ENCODE assay signal across 8 mouse cellular contexts in genomic region chr8:120513638-120514461, GRCm38 (mm10).
DNase-seq lines count a peak whose midpoint lies in the region; ATAC-seq lines count a peak whose summit lies in the region.

No protein-coding gene starts in this region.

- no peaks in the 10 kb centered on the region for H3K36me3 ChIP-seq in heart, embryonic 10.5 days
- H3K36me3 ChIP-seq in midbrain, embryonic 16.5 days (ENCODE audit: control insufficient read depth, insufficient read depth, low read length), result no peaks in the 10 kb centered on the region
- no peaks in the 10 kb centered on the region for H3K36me3 ChIP-seq in intestine, embryonic 16.5 days (ENCODE audit: control insufficient read depth, insufficient read depth, low read length)

- no peaks in the 10 kb centered on the region for H3K9me3 ChIP-seq in heart, embryonic 10.5 days
- H3K9me3 ChIP-seq in midbrain, embryonic 16.5 days (replicated peaks; ENCODE audit: control insufficient read depth, low read length, poor library complexity, severe bottlenecking), result no peaks in the 10 kb centered on the region
- no peaks in the 10 kb centered on the region for H3K9me3 ChIP-seq in intestine, embryonic 16.5 days (ENCODE audit: control insufficient read depth, low read length)

- 24% methylated on average over 25 of the region's 26 CpGs for WGBS in heart, embryonic 10.5 days
- 7% methylated on average over 26 of the region's 26 CpGs for WGBS in midbrain, embryonic 16.5 days
- 57% methylated on average over 26 of the region's 26 CpGs for WGBS in intestine, embryonic 16.5 days

- H3K4me2 ChIP-seq in midbrain, embryonic 16.5 days (ENCODE audit: low read length), result peak overlapping the region; percentile 39
- no peak overlapping the region for H3K4me2 ChIP-seq in intestine, embryonic 16.5 days (ENCODE audit: low read depth, low read length)

- H3K4me3 ChIP-seq in heart, embryonic 10.5 days, result peak overlapping the region; percentile 19; the same call in 1 of the 2 replicates
- no peak overlapping the region for H3K4me3 ChIP-seq in midbrain, embryonic 16.5 days (ENCODE audit: low read depth, low read length)
- H3K4me3 ChIP-seq in intestine, embryonic 16.5 days (ENCODE audit: low read length), result no peak overlapping the region

- DNase-seq in heart, embryonic 10.5 days (ENCODE audit: low spot score), result no peak
- DNase-seq in heart, adult 11 months, result no peak
- peak; percentile 70 for DNase-seq in cerebellum, adult 9-10 months
- DNase-seq in forelimb bud, embryonic 11.5 days (ENCODE audit: low read depth, low spot score), result peak; percentile 62
- no peak for DNase-seq in kidney, adult 11 months
- no peak for DNase-seq in gastrocnemius, postnatal 36 days

- H3K9ac ChIP-seq in midbrain, embryonic 16.5 days (ENCODE audit: low read depth, low read length), result peak overlapping the region; percentile 43; the same call in 1 of the 2 replicates
- H3K9ac ChIP-seq in intestine, embryonic 16.5 days (ENCODE audit: low read depth, low read length), result no peak overlapping the region

- no peaks in the 10 kb centered on the region for H3K27me3 ChIP-seq in heart, embryonic 10.5 days (ENCODE audit: insufficient read depth, poor library complexity, severe bottlenecking)
- H3K27me3 ChIP-seq in midbrain, embryonic 16.5 days (ENCODE audit: control insufficient read depth, insufficient read depth, low read depth, low read length), result no peaks in the 10 kb centered on the region
- no peaks in the 10 kb centered on the region for H3K27me3 ChIP-seq in intestine, embryonic 16.5 days (replicated peaks; ENCODE audit: control insufficient read depth, insufficient read depth, low read length)

- intact Hi-C loops in gastrocnemius, postnatal 36 days (cut with DNase I), result no loop called here

- H3K27ac ChIP-seq in heart, embryonic 10.5 days, result peak overlapping the region; percentile 72
- H3K27ac ChIP-seq in midbrain, embryonic 16.5 days (ENCODE audit: low read length), result peak overlapping the region; percentile 79
- no peak overlapping the region for H3K27ac ChIP-seq in intestine, embryonic 16.5 days (ENCODE audit: low read length)

- ATAC-seq in midbrain, embryonic 16.5 days, result peak; percentile 26; the same call in 1 of the 2 replicates
- ATAC-seq in intestine, embryonic 16.5 days, result no peak

- H3K4me1 ChIP-seq in heart, embryonic 10.5 days, result peaks cover 100% of the 10 kb centered on the region
- H3K4me1 ChIP-seq in midbrain, embryonic 16.5 days (ENCODE audit: control insufficient read depth, insufficient read depth, low read length), result peaks cover 85% of the 10 kb centered on the region
- H3K4me1 ChIP-seq in intestine, embryonic 16.5 days (ENCODE audit: control insufficient read depth, insufficient read depth, low read length), result peaks cover 78% of the 10 kb centered on the region

Comparison
In these comparisons a context has a peak if more than half of its experiments do, and no peak if none do; other contexts are left out.
1. DNase-seq: peak in cerebellum, adult 9-10 months (single experiment) and forelimb bud, embryonic 11.5 days (single experiment); none in heart, embryonic 10.5 days (single experiment), heart, adult 11 months (single experiment), kidney, adult 11 months (single experiment) and gastrocnemius, postnatal 36 days (0 of 2).